Mouse (Mus musculus) left cerebral cortex, adult 9 months (tissue): ENCODE data around the gene Gm13769.
"Not testable (repeated sequence)": the region's sequence is repeated elsewhere in the genome, so short reads cannot be mapped to it uniquely, and the experiment has no call there.

ENCODE experiments used
- DNase-seq, 2 experiments: peaks; one replicate each; pipeline ENCODE4 v3.0.0; 2022; ENCODE audit warnings: low spot score in 2 of 2

The Gm13769 gene

GRCm38 (mm10) chr2:90321900-90322299 is at the start of gene Gm13769:
Gm13769 (plus strand) TSS chr2:90322200.
- not testable (repeated sequence) for DNase-seq

- no peak for DNase-seq
Observed at GRCm38 (mm10) chr2:90292741-90293140, 29.3 kb upstream of the Gm13769 start, which contains the start of gene Olfr1272. Olfr1272 (minus strand) TSS chr2:90292841.

DNA sequence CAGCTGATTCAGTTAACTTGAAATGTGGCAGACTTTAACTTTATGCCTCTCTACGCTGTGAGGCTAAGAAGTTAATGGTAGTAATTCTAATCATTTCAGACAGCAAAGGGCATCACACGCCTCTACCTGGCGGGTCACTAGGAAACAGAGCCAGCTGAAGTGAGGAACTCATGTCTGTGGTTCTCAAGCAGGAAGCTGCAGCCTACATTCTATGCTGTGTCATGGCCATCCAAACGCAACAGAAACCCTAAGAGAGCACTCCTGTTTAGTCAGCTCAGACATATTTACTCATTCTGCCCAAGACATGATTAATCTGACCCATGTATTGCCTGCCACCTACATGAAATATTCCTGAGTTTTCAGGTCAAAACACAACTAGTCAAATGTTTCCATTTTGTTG is 24.7 kb downstream of the Gm13769 start:
- not testable (repeated sequence) for DNase-seq

DNA sequence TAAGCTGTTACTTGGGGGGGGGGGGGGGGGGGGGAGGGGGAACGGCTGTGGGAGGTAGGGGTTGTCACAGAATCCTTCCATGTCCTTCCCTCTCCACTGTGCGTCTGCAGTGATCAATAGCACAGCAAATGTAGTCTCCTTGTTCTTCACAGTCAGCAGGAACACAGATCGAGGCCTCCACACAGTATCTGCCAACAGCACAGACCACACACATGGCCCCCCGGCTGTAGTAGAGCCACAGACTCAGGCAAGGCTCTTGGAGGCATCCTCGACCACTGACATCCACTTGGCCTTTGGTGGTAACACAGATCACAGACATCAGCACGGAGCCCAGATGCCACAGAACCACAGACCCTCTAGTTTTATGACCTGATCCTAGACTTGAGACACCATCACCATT is 29.0 kb downstream of the Gm13769 start:
- not testable (repeated sequence) for DNase-seq

DNA sequence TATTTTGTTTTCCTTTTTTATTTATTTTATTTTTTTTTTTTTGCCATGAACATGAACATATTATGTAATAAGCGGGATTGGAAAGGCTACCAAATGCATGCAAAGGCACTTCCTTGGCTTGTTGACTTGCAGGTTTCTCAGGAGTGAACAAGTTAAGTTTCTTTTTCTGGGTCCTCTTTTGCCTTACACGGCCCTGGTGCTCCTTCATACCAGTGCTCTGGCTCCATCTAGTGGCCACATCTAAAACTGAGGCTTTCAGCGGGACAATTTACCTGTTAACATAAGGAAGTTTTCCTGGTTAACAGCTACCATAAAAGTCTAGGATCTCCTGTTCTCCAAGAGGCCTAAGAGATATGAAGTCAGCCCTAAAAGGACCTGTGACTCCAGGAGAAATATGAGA is 29.5 kb downstream of the Gm13769 start:
- DNase-seq = not testable (repeated sequence)

GRCm38 (mm10) chr2:90359229-90359628 is 37.2 kb downstream of the Gm13769 start:
- DNase-seq = not testable (repeated sequence)

- DNase-seq = not testable (repeated sequence)
Observed at GRCm38 (mm10) chr2:90360199-90360598, 38.2 kb downstream of the Gm13769 start.
